Mouse (Mus musculus): Measurements from ENCODE around the gene Il15. TPM values are rescaled to one million over a fixed set of nuclear protein-coding genes. Genes with fewer than 3 reads are reported as not detected.

The Il15 gene
- polyA plus RNA-seq, 2 experiments, result 2.9 to 5.6 TPM

- ATAC-seq (ENCODE audit: insufficient read depth) (no peak), DNase-seq (ENCODE audit: low read depth in 3 of 3, low spot score in 3 of 3) (no peak)
- Histone ChIP-seq H3K9ac (replicated peaks) (no peak overlapping the region), H3K27ac (no peak overlapping the region), H3K9me3 (ENCODE audit: control insufficient read depth, low read length) (no peaks in the 10 kb centered on the region), H3K4me2 (ENCODE audit: low read depth) (peak overlapping the region; percentile 24; the same call in 1 of the 2 replicates), H3K27me3 (ENCODE audit: control insufficient read depth, insufficient read depth, low read length) (no peaks in the 10 kb centered on the region), H3K4me3 (ENCODE audit: insufficient read depth in 1 of 2, low read depth in 2 of 2, low read length in 2 of 2) (no peak overlapping the region), H3K4me1 (replicated peaks; ENCODE audit: control insufficient read depth in 2 of 2, insufficient read depth in 2 of 2, low read length in 1 of 2) (no peaks in the 10 kb centered on the region; a peak in 2 of 4 replicates), H3K36me3 (replicated peaks; ENCODE audit: control insufficient read depth, insufficient read depth, low read depth) (no peaks in the 10 kb centered on the region)
- TF ChIP-seq CTCF (IDR thresholded peaks at IDR 0.05; ENCODE audit: low read depth) (no peak), EP300 (IDR thresholded peaks at IDR 0.05; ENCODE audit: low read depth) (no peak)
- 4% methylated on average over 2 of the region's 2 CpGs for WGBS (ENCODE audit: insufficient replicate concordance)
Measured at GRCm38 (mm10) chr8:82400376-82400775, 2.6 kb downstream of the Il15 start.

GRCm38 (mm10) chr8:82398546-82398945 lies 4.5 kb downstream of the Il15 start:
- Histone ChIP-seq H3K9me3 (ENCODE audit: control insufficient read depth, low read length) (no peaks in the 10 kb centered on the region), H3K4me1 (replicated peaks; ENCODE audit: control insufficient read depth in 2 of 2, insufficient read depth in 2 of 2, low read length in 1 of 2) (no peaks in the 10 kb centered on the region; a peak in 2 of 4 replicates), H3K27me3 (ENCODE audit: control insufficient read depth, insufficient read depth, low read length) (no peaks in the 10 kb centered on the region), H3K27ac (no peak overlapping the region), H3K36me3 (replicated peaks; ENCODE audit: control insufficient read depth, insufficient read depth, low read depth) (no peaks in the 10 kb centered on the region), H3K4me3 (ENCODE audit: insufficient read depth in 1 of 2, low read depth in 2 of 2, low read length in 2 of 2) (no peak overlapping the region), H3K9ac (replicated peaks) (no peak overlapping the region), H3K4me2 (ENCODE audit: low read depth) (no peak overlapping the region)
- DNase-seq (ENCODE audit: low read depth in 3 of 3, low spot score in 3 of 3), result no peak
- TF ChIP-seq CTCF (IDR thresholded peaks at IDR 0.05; ENCODE audit: low read depth), result no peak
- TF ChIP-seq EP300 (IDR thresholded peaks at IDR 0.05; ENCODE audit: low read depth), result no peak
- ATAC-seq (ENCODE audit: insufficient read depth), result no peak
- WGBS (ENCODE audit: insufficient replicate concordance), result 52% methylated on average over 2 of the region's 2 CpGs

- H3K4me3 ChIP-seq (ENCODE audit: insufficient read depth in 1 of 2, low read depth in 2 of 2, low read length in 2 of 2), result no peak overlapping the region
- H3K4me2 ChIP-seq (ENCODE audit: low read depth), result no peak overlapping the region
- no peak for DNase-seq (ENCODE audit: low read depth in 3 of 3, low spot score in 3 of 3)
- H3K27me3 ChIP-seq (ENCODE audit: control insufficient read depth, insufficient read depth, low read length), result no peaks in the 10 kb centered on the region
- H3K9ac ChIP-seq (replicated peaks), result no peak overlapping the region
- no peak overlapping the region for H3K27ac ChIP-seq
- H3K9me3 ChIP-seq (ENCODE audit: control insufficient read depth, low read length), result no peaks in the 10 kb centered on the region
- ATAC-seq (ENCODE audit: insufficient read depth), result no peak
- TF ChIP-seq CTCF (IDR thresholded peaks at IDR 0.05; ENCODE audit: low read depth), result no peak
- TF ChIP-seq EP300 (IDR thresholded peaks at IDR 0.05; ENCODE audit: low read depth), result no peak
- H3K36me3 ChIP-seq (replicated peaks; ENCODE audit: control insufficient read depth, insufficient read depth, low read depth), result no peaks in the 10 kb centered on the region
- H3K4me1 ChIP-seq (replicated peaks; ENCODE audit: control insufficient read depth in 2 of 2, insufficient read depth in 2 of 2, low read length in 1 of 2), result peaks cover 4 to 8% of the 10 kb centered on the region in 2 experiments; a peak in 3 of 4 replicates
Measured at GRCm38 (mm10) chr8:82391258-82391657, 11.8 kb downstream of the Il15 start.

GRCm38 (mm10) chr8:82388356-82388902 lies 14.6 kb downstream of the Il15 start:
- Histone ChIP-seq H3K27ac (no peak overlapping the region), H3K9ac (replicated peaks) (no peak overlapping the region), H3K27me3 (ENCODE audit: control insufficient read depth, insufficient read depth, low read length) (no peaks in the 10 kb centered on the region), H3K9me3 (ENCODE audit: control insufficient read depth, low read length) (no peaks in the 10 kb centered on the region), H3K4me1 (replicated peaks; ENCODE audit: control insufficient read depth in 2 of 2, insufficient read depth in 2 of 2, low read length in 1 of 2) (peaks cover 4 to 11% of the 10 kb centered on the region in 2 experiments; a peak in 3 of 4 replicates), H3K36me3 (replicated peaks; ENCODE audit: control insufficient read depth, insufficient read depth, low read depth) (no peaks in the 10 kb centered on the region), H3K4me2 (ENCODE audit: low read depth) (no peak overlapping the region), H3K4me3 (ENCODE audit: insufficient read depth in 1 of 2, low read depth in 2 of 2, low read length in 2 of 2) (no peak overlapping the region)
- no peak for DNase-seq (ENCODE audit: low read depth in 3 of 3, low spot score in 3 of 3)
- 47% methylated on average over 1 of the region's 1 CpGs for WGBS (ENCODE audit: insufficient replicate concordance)
- TF ChIP-seq CTCF (IDR thresholded peaks at IDR 0.05; ENCODE audit: low read depth) (no peak), EP300 (IDR thresholded peaks at IDR 0.05; ENCODE audit: low read depth) (no peak)
- ATAC-seq (ENCODE audit: insufficient read depth), result no peak

- peaks cover 4 to 11% of the 10 kb centered on the region in 2 experiments; a peak in 3 of 4 replicates for H3K4me1 ChIP-seq (replicated peaks; ENCODE audit: control insufficient read depth in 2 of 2, insufficient read depth in 2 of 2, low read length in 1 of 2)
- 8% methylated on average over 1 of the region's 1 CpGs for WGBS (ENCODE audit: insufficient replicate concordance)
- H3K27me3 ChIP-seq (ENCODE audit: control insufficient read depth, insufficient read depth, low read length), result no peaks in the 10 kb centered on the region
- H3K4me3 ChIP-seq (ENCODE audit: insufficient read depth in 1 of 2, low read depth in 2 of 2, low read length in 2 of 2), result no peak overlapping the region
- H3K4me2 ChIP-seq (ENCODE audit: low read depth), result no peak overlapping the region
- no peaks in the 10 kb centered on the region for H3K36me3 ChIP-seq (replicated peaks; ENCODE audit: control insufficient read depth, insufficient read depth, low read depth)
- H3K9me3 ChIP-seq (ENCODE audit: control insufficient read depth, low read length), result no peaks in the 10 kb centered on the region
- no peak overlapping the region for H3K27ac ChIP-seq
- no peak overlapping the region for H3K9ac ChIP-seq (replicated peaks)
- peak; percentile 74; the same call in 1 of the 2 replicates for ATAC-seq (ENCODE audit: insufficient read depth)
- TF ChIP-seq EP300 (IDR thresholded peaks at IDR 0.05; ENCODE audit: low read depth), result peak; percentile 73
- TF ChIP-seq CTCF (IDR thresholded peaks at IDR 0.05; ENCODE audit: low read depth), result no peak
- DNase-seq (ENCODE audit: low read depth in 3 of 3, low spot score in 3 of 3), result peak in 2 of 3 experiments; percentile 28 to 31
Measured at GRCm38 (mm10) chr8:82387614-82388013, 15.4 kb downstream of the Il15 start.

Measured in liver, embryonic 14.5 days (tissue).